Mouse (Mus musculus): ENCODE results near the gene Elovl6.
A peak's percentile ranks its signal among the peaks of the same experiment; 100 is the strongest.

Gene Elovl6

GRCm38 (mm10) chr3:129588753-129589152 lies 56.6 kb downstream of the Elovl6 start:
- H3K27me3 ChIP-seq (ENCODE audit: insufficient read depth, low read length), result no peaks in the 10 kb centered on the region
- H3K4me1 ChIP-seq (replicated peaks; ENCODE audit: low read depth, low read length), result peaks cover 97% of the 10 kb centered on the region
- H3K9me3 ChIP-seq (ENCODE audit: low read length), result no peaks in the 10 kb centered on the region
- H3K36me3 ChIP-seq (ENCODE audit: insufficient read depth, low read length), result peaks cover 82% of the 10 kb centered on the region
- TF ChIP-seq POU5F1 (IDR thresholded peaks at IDR 0.05; ENCODE audit: borderline replicate concordance, low read length), result no peak
- no peak for TF ChIP-seq CTCF (conservative IDR thresholded peaks at IDR 0.05; ENCODE audit: low read length)
- H3K4me3 ChIP-seq (replicated peaks; ENCODE audit: low read length), result no peak overlapping the region

- TF ChIP-seq NANOG (IDR thresholded peaks at IDR 0.05; ENCODE audit: borderline replicate concordance, low read length) (no peak), CTCF (conservative IDR thresholded peaks at IDR 0.05; ENCODE audit: low read length) (no peak), POU5F1 (IDR thresholded peaks at IDR 0.05; ENCODE audit: borderline replicate concordance, low read length) (no peak)
- Histone ChIP-seq H3K4me3 (replicated peaks; ENCODE audit: low read length) (no peak overlapping the region), H3K4me1 (replicated peaks; ENCODE audit: low read depth, low read length) (peaks cover 93% of the 10 kb centered on the region), H3K36me3 (ENCODE audit: insufficient read depth, low read length) (peaks cover 76% of the 10 kb centered on the region), H3K9me3 (ENCODE audit: low read length) (no peaks in the 10 kb centered on the region), H3K27me3 (ENCODE audit: insufficient read depth, low read length) (no peaks in the 10 kb centered on the region)
These were observed 57.5 kb downstream of the Elovl6 start for GRCm38 (mm10) chr3:129589705-129590104.

GRCm38 (mm10) chr3:129590548-129591226 lies 58.5 kb downstream of the Elovl6 start:
- H3K27me3 ChIP-seq (ENCODE audit: insufficient read depth, low read length), result no peaks in the 10 kb centered on the region
- no peak for TF ChIP-seq NANOG (IDR thresholded peaks at IDR 0.05; ENCODE audit: borderline replicate concordance, low read length)
- no peak for TF ChIP-seq CTCF (conservative IDR thresholded peaks at IDR 0.05; ENCODE audit: low read length)
- TF ChIP-seq POU5F1 (IDR thresholded peaks at IDR 0.05; ENCODE audit: borderline replicate concordance, low read length), result no peak

GRCm38 (mm10) chr3:129591251-129591650 lies 59.1 kb downstream of the Elovl6 start:
- Histone ChIP-seq H3K4me1 (replicated peaks; ENCODE audit: low read depth, low read length) (peaks cover 93% of the 10 kb centered on the region), H3K27me3 (ENCODE audit: insufficient read depth, low read length) (no peaks in the 10 kb centered on the region), H3K9me3 (ENCODE audit: low read length) (no peaks in the 10 kb centered on the region), H3K4me3 (replicated peaks; ENCODE audit: low read length) (peak overlapping the region; percentile 13; the same call in 1 of the 2 replicates), H3K36me3 (ENCODE audit: insufficient read depth, low read length) (peaks cover 79% of the 10 kb centered on the region)
- TF ChIP-seq NANOG (IDR thresholded peaks at IDR 0.05; ENCODE audit: borderline replicate concordance, low read length) (no peak), POU5F1 (IDR thresholded peaks at IDR 0.05; ENCODE audit: borderline replicate concordance, low read length) (no peak), CTCF (conservative IDR thresholded peaks at IDR 0.05; ENCODE audit: low read length) (no peak)

More at GRCm38 (mm10) chr3:129590548-129591226, 58.5 kb downstream of the Elovl6 start:
- Histone ChIP-seq H3K4me3 (replicated peaks; ENCODE audit: low read length) (peak overlapping the region; percentile 13), H3K4me1 (replicated peaks; ENCODE audit: low read depth, low read length) (peaks cover 93% of the 10 kb centered on the region), H3K9me3 (ENCODE audit: low read length) (no peaks in the 10 kb centered on the region), H3K36me3 (ENCODE audit: insufficient read depth, low read length) (peaks cover 78% of the 10 kb centered on the region)

GRCm38 (mm10) chr3:129591761-129592160 lies 59.6 kb downstream of the Elovl6 start:
- TF ChIP-seq POU5F1 (IDR thresholded peaks at IDR 0.05; ENCODE audit: borderline replicate concordance, low read length) (no peak), CTCF (conservative IDR thresholded peaks at IDR 0.05; ENCODE audit: low read length) (no peak)
- H3K9me3 ChIP-seq (ENCODE audit: low read length), result no peaks in the 10 kb centered on the region
- peaks cover 79% of the 10 kb centered on the region for H3K36me3 ChIP-seq (ENCODE audit: insufficient read depth, low read length)
- no peak overlapping the region for H3K4me3 ChIP-seq (replicated peaks; ENCODE audit: low read length)
- peaks cover 93% of the 10 kb centered on the region for H3K4me1 ChIP-seq (replicated peaks; ENCODE audit: low read depth, low read length)
- no peaks in the 10 kb centered on the region for H3K27me3 ChIP-seq (ENCODE audit: insufficient read depth, low read length)

DNA sequence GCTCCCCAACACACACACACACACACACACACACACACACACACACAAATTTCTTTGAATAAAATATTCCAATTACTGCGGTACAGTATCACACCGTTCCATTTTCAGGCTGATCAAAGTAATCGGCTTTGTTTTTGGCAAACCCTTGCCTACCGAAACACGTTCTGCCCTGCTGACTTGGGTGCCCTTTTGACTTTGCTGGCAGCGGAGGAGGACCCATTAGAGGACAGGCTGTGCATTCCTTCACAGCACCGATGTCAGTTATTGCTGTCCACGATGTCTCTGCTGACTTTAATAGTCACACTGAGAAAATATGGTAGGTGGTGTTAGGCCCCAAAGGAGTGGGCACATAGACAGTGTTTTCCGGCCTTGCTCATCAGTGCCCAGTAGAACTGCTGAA lies 60.8 kb downstream of the Elovl6 start:
- peaks cover 71% of the 10 kb centered on the region for H3K36me3 ChIP-seq (ENCODE audit: insufficient read depth, low read length)
- H3K27me3 ChIP-seq (ENCODE audit: insufficient read depth, low read length), result no peaks in the 10 kb centered on the region
- H3K9me3 ChIP-seq (ENCODE audit: low read length), result no peaks in the 10 kb centered on the region
- no peak for TF ChIP-seq NANOG (IDR thresholded peaks at IDR 0.05; ENCODE audit: borderline replicate concordance, low read length)
- peaks cover 93% of the 10 kb centered on the region for H3K4me1 ChIP-seq (replicated peaks; ENCODE audit: low read depth, low read length)
- H3K4me3 ChIP-seq (replicated peaks; ENCODE audit: low read length), result no peak overlapping the region

GRCm38 (mm10) chr3:129593735-129594134 lies 61.6 kb downstream of the Elovl6 start:
- Histone ChIP-seq H3K27me3 (ENCODE audit: insufficient read depth, low read length) (no peaks in the 10 kb centered on the region), H3K4me3 (replicated peaks; ENCODE audit: low read length) (no peak overlapping the region), H3K36me3 (ENCODE audit: insufficient read depth, low read length) (peaks cover 68% of the 10 kb centered on the region), H3K9me3 (ENCODE audit: low read length) (no peaks in the 10 kb centered on the region), H3K4me1 (replicated peaks; ENCODE audit: low read depth, low read length) (peaks cover 93% of the 10 kb centered on the region)
- TF ChIP-seq NANOG (IDR thresholded peaks at IDR 0.05; ENCODE audit: borderline replicate concordance, low read length) (peak; percentile 89; the same call in 1 of the 2 replicates), CTCF (conservative IDR thresholded peaks at IDR 0.05; ENCODE audit: low read length) (no peak), POU5F1 (IDR thresholded peaks at IDR 0.05; ENCODE audit: borderline replicate concordance, low read length) (no peak)

DNA sequence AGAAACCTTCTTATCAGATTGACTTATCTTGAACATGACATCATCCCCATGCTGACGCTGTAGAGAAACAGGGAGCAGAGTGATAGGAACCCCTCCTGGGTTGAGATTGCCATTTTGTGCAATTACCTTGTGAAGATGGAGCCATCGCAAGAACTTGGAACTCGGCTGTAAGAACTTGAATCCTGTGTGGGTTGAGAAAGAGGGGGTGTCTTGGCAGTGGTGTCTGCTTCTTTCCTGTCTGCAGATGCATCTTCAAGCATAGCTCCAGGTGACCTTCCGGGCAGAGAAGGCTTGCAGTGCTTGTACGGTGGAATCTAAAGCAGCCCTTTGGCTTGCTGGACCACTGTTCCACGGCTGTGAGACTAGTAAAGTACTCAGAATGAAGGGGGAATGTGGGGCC lies 63.9 kb downstream of the Elovl6 start:
- TF ChIP-seq NANOG (IDR thresholded peaks at IDR 0.05; ENCODE audit: borderline replicate concordance, low read length) (no peak), CTCF (conservative IDR thresholded peaks at IDR 0.05; ENCODE audit: low read length) (no peak)
- H3K27me3 ChIP-seq (ENCODE audit: insufficient read depth, low read length), result no peaks in the 10 kb centered on the region
- no peaks in the 10 kb centered on the region for H3K9me3 ChIP-seq (ENCODE audit: low read length)
- H3K36me3 ChIP-seq (ENCODE audit: insufficient read depth, low read length), result peaks cover 70% of the 10 kb centered on the region
- H3K4me3 ChIP-seq (replicated peaks; ENCODE audit: low read length), result no peak overlapping the region
- peaks cover 74% of the 10 kb centered on the region for H3K4me1 ChIP-seq (replicated peaks; ENCODE audit: low read depth, low read length)

DNA sequence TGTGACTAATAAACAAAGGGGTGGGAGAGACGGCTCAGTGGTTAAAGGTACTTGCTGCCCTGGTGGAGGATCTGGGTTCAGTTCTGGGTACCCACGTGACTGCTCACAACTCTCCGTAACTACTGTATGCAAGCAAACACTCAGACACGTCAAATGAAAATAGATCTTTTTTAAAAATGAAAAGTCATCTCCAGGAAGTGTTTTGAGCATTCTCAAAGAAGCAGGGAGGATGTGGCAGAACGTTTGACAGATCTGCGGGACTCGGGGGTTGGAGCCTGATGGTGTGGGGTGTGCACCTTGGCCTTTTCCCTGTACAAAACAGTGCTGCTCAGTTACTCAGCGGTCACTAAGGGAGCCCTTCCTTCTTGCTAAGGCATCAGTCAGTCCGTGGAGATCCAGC lies 70.1 kb downstream of the Elovl6 start:
- TF ChIP-seq POU5F1 (IDR thresholded peaks at IDR 0.05; ENCODE audit: borderline replicate concordance, low read length), result no peak
- no peak for TF ChIP-seq CTCF (conservative IDR thresholded peaks at IDR 0.05; ENCODE audit: low read length)
- no peak for TF ChIP-seq NANOG (IDR thresholded peaks at IDR 0.05; ENCODE audit: borderline replicate concordance, low read length)
- Histone ChIP-seq H3K4me1 (replicated peaks; ENCODE audit: low read depth, low read length) (peaks cover 35% of the 10 kb centered on the region), H3K36me3 (ENCODE audit: insufficient read depth, low read length) (peaks cover 72% of the 10 kb centered on the region), H3K27me3 (ENCODE audit: insufficient read depth, low read length) (no peaks in the 10 kb centered on the region), H3K4me3 (replicated peaks; ENCODE audit: low read length) (no peak overlapping the region), H3K9me3 (ENCODE audit: low read length) (no peaks in the 10 kb centered on the region)
